Mouse (Mus musculus) heart, adult 8-10 months (tissue): Measurements from ENCODE around the gene Ikzf3. TPM values are rescaled to one million over a fixed set of nuclear protein-coding genes. Genes with fewer than 3 reads are reported as not detected.

Experiments
- DNase-seq: peaks from one replicate; pipeline ENCODE4 v3.0.0; 2022; ENCODE audit warnings: low spot score
- total RNA-seq, 4 experiments: library from RNA; stranded (reverse); gene quantifications; 2 replicates each; pipeline ENCODE4 v1.2.4; 2022

The Ikzf3 gene
- total RNA-seq: 1 to 10 TPM in 2 of 4 experiments, under 1 TPM in 2; 0.47 to 1.3 (median 0.86) TPM

DNA sequence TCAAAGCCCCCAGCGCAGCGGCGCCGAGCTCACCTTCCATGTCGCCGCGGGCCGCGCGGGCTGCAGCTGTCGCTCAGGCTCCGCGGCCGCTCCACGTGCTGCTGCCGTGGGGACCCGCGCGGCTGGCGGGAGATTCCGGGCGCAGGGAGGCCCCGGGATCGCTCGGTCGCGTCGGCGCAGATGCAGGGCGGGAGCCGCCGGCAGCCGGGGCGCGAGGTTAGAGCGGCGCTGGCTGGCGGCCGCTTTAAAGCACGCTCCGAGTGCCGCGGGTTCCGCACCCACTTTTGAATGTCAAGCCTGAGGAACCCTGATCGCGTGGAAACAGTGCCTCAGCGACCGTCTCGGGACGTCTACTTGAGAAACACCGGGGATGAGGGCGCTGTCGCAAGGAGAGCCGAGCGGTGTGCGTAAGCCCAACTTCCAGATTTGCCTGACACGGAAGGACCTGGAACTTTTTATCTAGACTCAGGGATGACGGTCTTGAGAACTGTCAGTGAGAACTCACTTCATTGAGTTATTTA, at the start of gene Ikzf3:
Gene Ikzf3 (minus strand): TSS at position 321 of the 521 bp plus-strand sequence.
- DNase-seq: no peak

DNA sequence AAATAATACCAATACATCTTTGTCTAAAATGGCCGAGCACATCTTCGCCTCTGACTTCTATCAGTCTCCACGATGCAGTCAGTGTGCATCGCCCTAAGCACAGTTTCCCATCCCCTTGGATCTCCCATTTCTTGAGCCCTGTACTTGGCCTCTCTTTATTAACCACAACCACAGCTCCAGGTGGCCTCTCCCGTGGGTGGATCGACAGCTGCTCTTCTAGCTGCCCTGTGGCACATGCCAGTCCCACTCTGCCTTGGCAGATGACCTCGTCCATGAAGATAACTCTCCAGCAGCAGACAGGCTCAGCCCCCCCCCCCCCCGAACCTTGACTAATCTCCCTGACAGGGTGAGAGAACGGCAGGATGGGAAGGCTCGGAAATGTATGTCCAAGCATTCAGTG, 49.6 kb upstream of the Ikzf3 start:
- no peak for DNase-seq

DNA sequence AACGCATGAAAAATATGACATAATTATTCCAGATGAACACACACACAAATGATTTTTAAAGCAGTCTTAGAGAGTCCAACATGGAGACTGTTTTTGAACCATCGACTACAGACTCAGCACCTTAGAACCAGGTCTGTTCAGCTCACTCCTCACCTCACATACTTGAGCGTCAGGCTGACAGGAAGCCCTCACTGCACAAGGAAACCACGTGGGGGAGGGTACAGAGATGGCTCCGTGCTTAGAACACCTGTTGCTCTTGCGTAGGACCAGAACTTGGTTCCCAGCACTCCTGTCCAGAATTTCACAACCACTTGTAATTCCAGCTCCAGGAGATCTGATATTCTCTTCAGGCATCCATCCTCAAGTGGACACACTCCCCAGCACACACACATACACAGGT, 49.2 kb upstream of the Ikzf3 start:
- no peak for DNase-seq

DNA sequence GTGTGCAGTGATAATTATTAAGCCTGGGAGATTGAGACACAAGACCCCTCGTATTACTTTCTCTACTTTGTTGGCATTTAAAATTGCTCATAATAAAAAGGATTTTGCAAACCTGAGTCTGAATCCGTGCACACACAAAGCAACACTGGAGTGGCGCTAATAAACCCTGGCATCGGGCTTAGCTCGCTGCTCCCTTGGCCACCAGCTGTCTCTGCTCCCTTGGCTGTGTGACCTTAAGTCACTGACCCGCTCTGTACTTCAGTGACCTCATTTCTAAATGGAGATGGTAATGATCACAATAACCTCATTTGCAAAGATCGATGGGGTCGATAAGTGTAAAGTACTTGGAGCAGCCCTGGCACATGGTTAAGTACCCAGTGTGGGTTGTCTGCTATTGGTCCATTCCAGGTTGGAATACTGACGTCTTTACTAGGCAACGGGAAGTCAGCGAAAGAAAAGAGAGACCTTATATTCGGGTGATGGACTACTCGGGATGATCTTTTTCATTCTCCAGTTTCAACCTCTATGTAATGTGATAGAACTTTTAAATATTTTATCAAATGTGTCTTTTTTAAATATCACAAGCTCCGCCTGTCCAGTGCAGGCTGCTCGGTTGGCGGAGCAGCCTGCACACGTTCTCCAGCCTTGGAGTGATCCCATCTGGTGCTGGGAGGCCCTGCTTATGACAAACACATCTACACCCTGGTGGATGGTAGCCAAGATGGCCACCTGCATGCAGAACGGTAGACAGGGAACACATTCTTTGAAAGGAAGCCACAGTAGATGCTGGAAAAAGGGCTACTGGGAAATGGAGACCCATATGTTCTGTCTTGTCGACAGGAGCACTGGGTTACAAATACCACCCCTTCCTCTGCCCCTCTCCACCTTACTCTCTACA, 45.0 kb upstream of the Ikzf3 start:
- no peak for DNase-seq

DNA sequence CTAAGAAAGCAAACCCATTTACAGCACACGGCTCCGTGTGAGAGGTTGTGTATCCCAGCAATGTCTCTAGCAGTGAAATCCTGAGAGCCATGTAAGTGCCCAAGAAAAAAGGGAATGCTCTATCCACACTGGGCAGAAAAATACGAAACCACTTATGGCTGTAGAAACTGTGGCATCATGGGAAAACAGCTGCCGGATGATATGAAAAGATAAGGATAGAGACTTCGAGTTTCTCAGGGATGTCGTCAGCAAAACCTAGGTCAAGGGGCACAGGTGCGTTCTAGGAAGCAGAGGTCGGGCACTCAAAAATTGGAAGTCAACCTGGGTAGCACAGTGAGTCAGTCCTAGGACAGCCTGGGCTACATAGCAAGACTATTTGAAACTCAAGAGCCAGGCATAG, 43.5 kb upstream of the Ikzf3 start:
- no peak for DNase-seq

DNA sequence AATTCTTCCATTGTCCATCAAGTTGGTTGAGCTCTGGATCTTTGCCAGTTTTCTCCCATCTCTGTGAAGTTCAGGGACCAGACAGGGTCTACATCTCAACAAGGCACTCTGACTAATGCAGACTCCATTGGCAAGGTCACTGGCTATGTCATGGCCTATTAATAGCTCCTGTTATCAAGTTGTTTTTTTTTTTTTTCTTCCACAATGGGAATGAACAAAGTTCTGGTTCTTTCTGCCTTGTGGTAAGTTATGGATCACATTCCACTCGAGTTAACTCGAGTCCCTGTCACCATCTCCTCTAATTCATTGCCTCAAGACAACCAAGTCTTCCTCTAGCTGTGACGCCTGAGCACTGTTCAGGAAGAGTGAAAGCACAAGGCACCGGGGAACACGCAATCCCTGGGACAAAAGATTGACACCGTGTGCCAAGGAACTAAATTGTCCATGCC, 43.0 kb upstream of the Ikzf3 start:
- peak; percentile 42 for DNase-seq

DNA sequence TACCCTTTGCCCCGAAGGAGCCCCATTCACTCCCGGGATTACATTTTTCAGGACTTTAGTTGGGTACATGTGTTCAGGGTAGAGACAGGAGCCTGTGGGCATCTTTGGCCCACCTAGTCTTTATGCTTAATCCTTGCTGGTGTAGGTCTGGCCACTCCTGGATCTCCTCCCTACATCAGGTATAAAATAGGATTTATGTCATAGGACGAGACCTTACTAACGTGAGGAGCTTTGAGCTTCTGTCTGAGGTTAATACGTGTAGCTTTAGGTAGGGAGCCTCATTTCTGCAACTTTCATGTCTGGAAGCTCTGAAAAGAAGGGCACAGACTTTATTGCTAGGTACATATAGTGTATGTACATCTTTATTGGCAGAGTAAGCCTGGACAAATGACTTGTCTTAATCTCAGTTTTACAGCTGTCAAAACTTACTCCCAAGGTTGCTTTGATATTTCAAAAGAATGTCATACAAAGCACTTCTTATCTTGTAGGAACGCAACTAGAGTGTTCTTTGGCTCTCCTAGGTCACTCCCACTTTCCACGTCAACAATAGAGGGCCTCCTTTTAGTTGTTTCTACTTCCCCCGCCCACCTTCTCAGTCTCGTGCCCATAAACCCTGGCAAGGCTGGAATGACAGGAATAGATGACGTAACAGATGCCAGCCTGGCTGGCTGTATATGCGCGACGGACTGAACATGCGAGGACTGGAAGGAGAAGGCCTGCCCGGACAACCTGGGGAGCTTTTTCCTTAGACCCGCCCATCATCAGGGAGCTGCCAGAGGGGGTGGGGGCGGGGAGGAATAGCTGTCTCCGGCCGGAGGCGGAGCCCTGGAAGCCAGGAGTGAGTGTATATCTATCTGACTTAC, 42.1 kb upstream of the Ikzf3 start:
- DNase-seq: peak; percentile 83

DNA sequence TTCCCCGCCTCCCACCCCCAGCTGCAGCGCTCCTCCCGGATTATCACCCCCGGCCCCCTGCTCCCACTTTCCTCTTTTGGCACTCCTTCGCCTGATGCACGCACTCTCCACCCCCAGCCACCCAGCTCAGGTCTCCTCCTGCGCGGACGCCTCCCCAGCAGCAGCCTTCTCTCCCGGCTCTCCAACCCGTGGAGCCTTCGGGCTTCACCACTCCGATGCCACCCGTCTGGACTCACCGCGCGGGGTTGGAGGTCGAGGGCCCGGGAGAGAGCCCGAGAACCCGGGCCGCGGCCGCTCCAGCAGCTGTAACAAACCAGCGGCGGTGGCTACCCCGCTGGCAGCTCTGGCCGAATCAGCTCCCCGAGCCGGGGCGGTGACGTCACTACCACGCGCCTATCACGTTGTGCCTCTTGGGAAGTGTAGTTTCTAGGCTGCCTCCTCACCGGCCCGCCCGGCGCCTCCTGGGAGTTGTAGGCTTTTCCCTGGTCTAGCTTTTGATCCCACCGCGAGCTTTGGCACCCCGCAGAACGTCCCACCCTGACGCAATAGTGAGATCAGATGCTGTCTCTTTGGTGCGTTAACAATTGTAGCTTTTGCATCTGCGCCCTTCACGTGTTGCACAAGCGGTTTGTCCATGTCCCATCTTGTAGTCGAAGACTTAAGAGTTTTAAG, 41.2 kb upstream of the Ikzf3 start, which contains the start of gene Ormdl3:
Gene Ormdl3 (minus strand): TSS at position 477 of the 672 bp plus-strand sequence.
- DNase-seq: peak; percentile 98

DNA sequence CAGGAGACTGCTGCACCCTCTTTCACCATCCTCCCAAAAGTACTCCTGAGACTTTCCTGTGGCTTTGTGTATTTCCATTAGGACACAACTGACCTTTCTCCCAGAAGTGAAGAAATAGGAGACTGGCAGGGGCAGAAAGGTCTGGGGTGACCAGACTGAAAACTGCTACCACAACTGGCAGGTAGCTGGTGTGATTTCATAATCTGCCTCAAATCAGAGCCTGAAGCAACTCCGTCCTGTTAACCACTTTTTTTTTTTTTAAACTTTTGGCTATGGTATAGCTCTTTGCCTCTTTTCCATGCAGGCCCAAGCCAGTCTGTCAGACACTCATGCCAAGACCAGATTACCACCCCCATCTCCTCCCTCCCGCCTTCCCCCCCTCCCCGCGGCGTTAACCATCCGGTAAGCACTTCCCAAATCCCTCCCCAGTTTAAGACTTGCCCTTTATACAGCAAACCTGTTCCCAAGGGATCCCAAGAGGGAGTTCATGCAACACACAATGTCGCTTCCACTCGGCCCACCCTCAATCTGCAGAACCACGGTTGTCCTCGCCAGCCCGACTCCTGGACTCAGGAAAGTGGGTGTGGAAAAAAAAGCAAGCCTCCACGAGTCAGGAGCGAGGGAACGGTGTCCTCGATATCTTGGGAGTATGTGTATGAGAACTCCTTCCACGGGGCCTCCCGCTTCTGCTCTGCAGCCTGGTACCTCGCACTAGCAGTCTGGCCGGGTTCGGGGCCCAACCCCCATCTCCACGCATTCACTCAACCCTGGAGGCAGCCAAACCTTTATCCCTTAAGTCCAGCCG, 40.5 kb upstream of the Ikzf3 start:
- peak; percentile 42 for DNase-seq

DNA sequence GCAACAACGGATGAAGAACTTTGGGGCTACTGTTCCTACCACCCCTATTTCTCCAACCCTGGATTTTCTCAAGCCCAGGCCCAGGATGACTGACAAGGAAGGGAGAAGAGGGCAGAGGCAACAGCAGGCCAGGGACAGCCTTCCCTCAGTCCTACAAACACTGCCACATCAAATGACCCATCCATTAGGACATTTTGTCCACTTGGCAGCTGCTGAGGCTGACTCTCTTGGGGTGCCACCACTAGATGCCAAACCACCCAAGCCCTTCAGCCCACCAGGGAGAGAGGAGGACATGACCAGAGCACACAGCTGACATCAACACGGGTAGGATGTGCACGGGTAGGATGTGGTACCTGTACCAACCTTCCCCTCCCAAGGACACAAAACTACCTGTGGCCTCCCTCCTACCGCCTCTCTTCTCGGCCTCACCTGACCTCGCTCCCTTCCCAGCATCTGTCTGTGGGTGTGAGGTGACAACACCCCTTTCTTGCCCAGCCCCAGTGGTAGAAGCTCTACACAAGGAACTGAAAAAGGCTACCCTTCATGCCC, 38.9 kb upstream of the Ikzf3 start:
- DNase-seq: no peak

DNA sequence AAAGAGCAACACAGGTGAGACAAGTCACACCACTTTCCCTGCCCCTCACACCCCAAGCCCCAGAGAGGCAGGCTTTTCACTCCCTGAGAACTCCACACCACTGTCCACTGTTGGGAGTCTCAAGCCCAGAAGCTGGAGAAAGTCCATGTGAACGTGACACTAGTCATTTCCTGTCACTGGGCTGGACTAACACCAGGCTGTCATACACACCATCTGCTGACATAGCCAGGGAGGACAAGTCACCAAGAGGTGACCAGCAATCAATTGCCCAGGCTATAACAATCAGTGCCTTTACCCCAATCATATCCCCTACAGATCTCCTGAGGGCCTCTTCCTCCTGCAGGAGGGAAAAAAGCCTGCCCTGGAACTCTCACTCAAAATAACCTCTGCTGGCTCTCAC, 38.3 kb upstream of the Ikzf3 start:
- no peak for DNase-seq

DNA sequence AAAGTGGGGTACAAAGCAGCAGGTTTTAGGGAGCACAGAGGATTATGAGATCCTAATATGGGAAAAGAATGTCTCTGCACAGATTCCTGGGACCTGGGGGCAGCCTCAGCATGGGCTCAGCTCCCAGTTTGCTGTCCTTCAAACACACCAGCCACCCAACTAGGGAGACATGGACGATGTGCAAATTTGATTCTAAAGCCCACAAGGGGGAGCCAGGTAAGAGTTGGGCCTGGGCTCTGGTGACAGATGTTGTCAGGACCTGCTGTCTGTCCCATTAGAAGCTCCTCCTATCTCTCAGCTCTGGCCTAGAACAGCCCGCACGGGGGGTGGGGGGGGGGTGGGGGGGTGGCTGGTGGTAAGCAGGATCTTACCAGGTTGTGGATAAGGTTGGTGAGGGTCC, 37.7 kb upstream of the Ikzf3 start:
- no peak for DNase-seq

DNA sequence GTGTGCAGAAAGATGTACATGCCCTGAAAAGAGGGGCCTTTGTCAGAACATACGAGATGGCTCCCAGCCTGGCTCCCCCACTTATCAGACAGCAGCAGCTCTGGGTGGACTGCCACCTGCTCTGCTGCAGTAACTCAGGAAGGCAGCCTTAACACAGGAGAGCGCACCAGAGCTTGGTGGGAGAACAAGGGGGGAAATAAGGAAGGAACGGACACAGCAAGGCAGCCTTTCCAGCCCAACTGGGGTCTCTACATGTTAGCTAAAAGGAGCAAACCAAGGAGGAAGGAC, 37.4 kb upstream of the Ikzf3 start:
- no peak for DNase-seq

DNA sequence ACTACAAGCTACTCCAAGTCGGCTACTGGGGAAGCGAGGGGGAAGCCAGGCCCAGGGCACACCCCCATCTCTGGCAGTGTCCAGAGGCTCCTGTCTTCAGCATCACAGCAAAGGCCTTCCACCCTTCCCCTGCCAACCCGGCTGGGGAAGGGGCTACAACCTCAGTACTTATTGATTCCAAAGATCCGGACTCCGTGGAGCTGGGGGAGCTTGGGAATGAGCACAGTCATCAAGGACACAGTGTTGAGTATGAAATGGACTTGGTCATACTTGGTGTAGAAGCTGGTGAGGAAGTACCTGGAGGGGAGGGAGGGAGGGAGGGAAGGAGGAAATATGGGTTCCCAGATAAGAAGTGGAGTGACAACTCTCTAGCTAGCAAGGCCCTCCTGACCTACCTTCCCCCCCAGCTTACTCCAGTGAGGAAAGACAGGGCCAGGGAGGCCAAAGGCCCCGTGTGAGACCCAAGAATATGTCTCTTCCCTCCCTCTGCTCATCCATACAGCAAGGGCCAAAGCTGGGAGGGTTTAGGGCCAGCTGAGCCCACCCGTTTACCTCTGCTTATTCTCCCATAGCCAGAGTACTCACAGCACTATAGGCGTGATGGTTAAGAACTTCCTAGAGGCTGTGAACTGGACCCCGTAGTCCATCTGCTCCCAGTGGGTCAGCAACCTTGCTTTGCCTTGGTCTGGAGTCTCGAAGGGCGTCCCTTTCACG, 36.9 kb upstream of the Ikzf3 start:
- no peak for DNase-seq

DNA sequence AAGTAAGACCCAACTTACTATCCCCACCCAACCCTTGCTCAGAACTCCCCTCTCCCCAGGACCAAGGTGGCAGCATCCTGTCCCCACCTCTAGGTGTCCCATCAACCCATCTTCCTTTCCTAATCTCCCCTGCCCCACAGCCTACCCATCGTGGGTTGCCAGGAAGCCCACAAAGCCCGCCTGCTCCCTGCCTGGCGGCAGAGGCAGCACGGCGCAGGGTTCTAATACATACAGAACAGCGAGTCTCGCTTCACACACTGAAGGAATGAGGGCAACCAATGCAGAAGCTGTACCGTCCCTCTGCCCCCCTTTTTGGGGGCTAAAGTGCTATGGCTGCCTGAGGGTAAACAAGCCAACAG, 36.2 kb upstream of the Ikzf3 start:
- DNase-seq: no peak

DNA sequence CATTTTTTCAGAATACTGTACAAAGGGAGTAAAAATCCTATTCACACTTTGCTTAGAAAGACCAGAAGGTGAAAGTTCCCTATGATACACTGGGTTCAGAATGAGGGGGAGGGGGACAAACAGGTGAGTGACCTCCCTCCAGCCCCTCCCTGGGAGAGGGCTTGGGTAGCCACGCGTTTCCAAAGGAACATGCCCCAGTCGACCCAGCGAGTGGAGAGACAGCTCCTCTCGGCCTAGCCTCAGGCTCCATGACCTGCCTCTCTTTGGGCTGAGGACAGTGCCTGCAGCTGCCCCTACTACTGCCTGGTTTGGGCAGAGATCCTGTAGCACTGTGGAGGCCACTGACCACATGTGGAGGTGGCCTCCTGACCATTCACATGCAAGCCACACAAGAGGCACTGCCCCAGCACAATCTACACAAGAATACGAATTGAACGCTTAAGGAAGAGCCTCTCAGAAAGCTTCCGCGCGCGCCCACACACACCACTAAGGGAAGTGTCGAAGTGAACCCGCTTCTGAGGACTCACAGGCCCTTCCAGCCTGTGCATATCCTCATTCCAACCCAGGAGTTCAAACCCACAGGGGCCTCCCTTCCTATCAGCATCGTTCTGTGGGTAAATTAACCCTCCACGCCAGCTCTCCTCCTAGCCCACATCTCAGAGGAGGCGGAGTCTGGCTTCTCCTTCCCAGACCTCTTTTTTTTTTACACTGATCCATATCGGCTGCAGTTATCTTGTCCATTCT, 35.6 kb upstream of the Ikzf3 start:
- no peak for DNase-seq

DNA sequence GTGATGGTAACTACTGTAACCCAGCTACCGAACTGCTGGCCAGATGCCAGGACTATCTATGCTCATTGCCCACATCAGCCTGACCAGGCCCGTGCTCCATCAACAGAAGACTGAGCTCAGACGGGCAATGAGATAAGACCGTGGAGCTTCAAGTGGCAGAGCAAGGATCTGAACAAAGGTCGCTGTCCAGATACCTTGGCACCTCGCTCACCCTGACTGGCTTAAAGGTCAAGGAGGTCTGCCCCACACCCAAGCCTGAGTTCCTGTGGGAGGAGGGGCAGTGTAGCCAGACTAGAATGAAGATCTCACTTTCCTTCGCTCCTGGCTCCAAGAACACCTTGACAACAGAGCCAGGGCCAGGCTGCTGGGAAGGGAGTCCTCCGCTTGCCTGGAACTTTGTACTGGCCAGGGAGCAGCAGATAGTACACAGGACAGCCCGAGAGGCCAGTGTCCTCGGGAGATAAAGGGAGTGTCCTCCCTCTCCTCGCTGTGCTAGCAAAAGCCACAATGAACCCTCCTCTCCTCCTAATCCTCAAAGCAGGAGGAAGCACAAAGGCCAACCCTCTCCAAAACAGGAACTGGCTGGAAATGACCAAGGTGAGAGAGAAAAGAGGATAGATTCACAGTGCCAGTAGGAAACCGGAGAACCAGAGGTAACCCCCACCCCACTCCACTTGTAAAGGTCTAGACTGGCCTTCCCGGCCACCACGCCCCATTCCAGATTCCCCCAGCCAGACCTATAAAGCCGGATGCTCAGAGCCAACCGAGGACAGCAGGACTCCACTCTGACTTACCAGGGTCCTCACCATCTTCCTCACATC, 34.7 kb upstream of the Ikzf3 start:
- DNase-seq: no peak

DNA sequence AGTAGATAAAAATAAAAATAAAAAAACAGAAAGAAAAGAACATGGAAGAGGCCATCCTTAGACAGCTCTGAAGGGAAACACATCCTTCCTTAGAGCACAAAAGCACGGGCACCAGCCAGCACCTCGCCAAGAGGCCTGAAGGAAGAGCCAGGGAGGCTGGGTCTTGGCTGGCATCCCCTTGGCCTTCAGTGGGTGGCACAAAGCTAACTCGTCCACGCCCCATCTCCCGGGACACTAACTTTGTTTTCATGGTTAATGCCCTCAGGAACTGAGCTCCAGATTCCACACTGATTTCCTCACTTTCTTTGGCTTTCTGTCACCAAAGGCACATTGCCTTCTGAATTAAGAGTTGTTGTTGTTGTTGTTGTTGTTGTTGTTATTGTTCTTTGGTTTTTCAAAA, 31.9 kb upstream of the Ikzf3 start:
- no peak for DNase-seq

DNA sequence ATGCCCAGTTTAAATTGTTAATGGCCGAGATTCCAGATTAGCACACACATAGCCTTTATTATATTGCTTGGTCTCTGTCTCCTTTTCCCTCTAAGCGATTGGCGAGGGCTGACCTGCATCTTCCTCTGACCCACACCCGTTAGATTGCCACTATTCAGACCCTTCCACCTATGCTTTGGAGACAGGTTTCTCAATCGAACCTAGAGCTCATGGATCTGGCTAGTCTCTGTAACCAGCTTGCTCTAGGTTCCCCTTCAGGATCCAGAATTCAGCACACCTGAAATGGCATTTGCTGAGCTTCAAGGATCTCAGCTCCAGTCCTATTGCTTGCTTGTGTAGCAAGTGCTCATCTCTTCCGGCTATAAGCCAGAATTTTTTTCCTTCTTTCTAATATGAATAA, 23.6 kb upstream of the Ikzf3 start:
- DNase-seq: no peak
